Mouse (Mus musculus) embryonic facial prominence, embryonic 11.5 days (tissue): ENCODE measurements at regions not wholly inside any gene's neighbourhood (a gene's known extent, or its start where the extent isn't known, plus 50 kb on each side); places are given as distances from the start of the nearest gene placed in this dataset.

Source experiments
- ATAC-seq: fragments of 200-750 bp; cut with Nextera tagmentation; replicated peaks from 2 replicates; pipeline ENCODE4 v1.8.0; 2017; ENCODE audit warnings: low read depth; ENCODE audit not compliant: insufficient number of reproducible peaks, low FRiP score, low TSS enrichment
- DNase-seq: peaks from one replicate; pipeline ENCODE4 v3.0.0-alpha.2; 2015; ENCODE audit warnings: low spot score
- H3K27ac ChIP-seq: fragments of 300-500 bp; sonication (generic); replicated peaks from 2 replicates; pipeline ENCODE4 v1.5.1; 2014; ENCODE audit warnings: mild to moderate bottlenecking, low read depth, low read length, control low read depth
- H3K27me3 ChIP-seq: fragments of 300-500 bp; sonication (generic); 2 replicates; pipeline ENCODE4 v1.6.1; 2014; ENCODE audit warnings: mild to moderate bottlenecking, low read length, moderate library complexity, mixed read lengths; ENCODE audit not compliant: control insufficient read depth, insufficient read depth
- H3K36me3 ChIP-seq: fragments of 300-500 bp; sonication (generic); replicated peaks from 2 replicates; pipeline ENCODE4 v1.6.1; 2014; ENCODE audit warnings: low read depth, mild to moderate bottlenecking, low read length, moderate library complexity, mixed read lengths; ENCODE audit not compliant: control insufficient read depth, insufficient read depth
- H3K4me1 ChIP-seq: fragments of 300-500 bp; sonication (generic); 2 replicates; pipeline ENCODE4 v1.6.1; 2014; ENCODE audit warnings: low read length, mixed read lengths; ENCODE audit not compliant: control insufficient read depth, insufficient read depth
- H3K4me2 ChIP-seq: fragments of 300-500 bp; sonication (generic); 2 replicates; pipeline ENCODE4 v1.6.1; 2014; ENCODE audit warnings: low read depth, mild to moderate bottlenecking, control low read depth, low read length, moderate library complexity
- H3K4me3 ChIP-seq: fragments of 300-500 bp; sonication (generic); 2 replicates; pipeline ENCODE4 v1.5.1; 2014; ENCODE audit warnings: low read depth, low read length, control low read depth
- H3K9ac ChIP-seq: fragments of 300-500 bp; sonication (generic); replicated peaks from 2 replicates; pipeline ENCODE4 v1.6.1; 2014; ENCODE audit warnings: mild to moderate bottlenecking, control low read depth, low read length
- H3K9me3 ChIP-seq: fragments of 300-500 bp; sonication (generic); replicated peaks from 2 replicates; pipeline ENCODE4 v1.6.1; 2016; ENCODE audit warnings: mild to moderate bottlenecking, low read length, inconsistent platforms, mixed read lengths; ENCODE audit not compliant: control insufficient read depth
- WGBS: fragments of 180-500 bp; shearing (Covaris S2); extraction: QIAGEN DNeasy Blood & Tissue Kit; methylation state at CpG from one replicate; pipeline ENCODE4 v1.1.7; 2014; 5-methylcytosine and 5-hydroxymethylcytosine counted together

DNA sequence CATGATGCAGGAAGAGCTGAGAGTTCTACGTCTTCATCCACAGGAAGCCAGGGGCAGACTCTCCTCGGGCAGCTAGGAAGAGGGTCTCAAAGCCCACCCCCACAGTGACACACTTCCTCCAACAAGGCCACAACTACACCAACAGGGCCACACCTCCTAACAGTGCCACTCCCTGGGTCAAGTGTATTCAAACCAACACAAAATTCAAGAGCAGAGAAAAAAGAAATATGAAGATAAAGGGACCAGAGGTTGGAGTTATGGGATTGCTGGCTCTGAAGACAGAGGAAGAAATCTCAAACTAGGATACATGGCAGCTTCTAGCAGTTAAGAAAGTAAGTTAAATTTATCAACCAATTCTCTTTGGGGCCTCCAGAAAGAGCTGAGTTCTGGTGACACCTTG, 90.7 kb upstream of the Cpsf6 start:
- Histone ChIP-seq H3K27me3 (no peaks in the 10 kb centered on the region; the same call in 1 of the 2 replicates), H3K4me1 (no peaks in the 10 kb centered on the region), H3K9me3 (no peaks in the 10 kb centered on the region), H3K36me3 (no peaks in the 10 kb centered on the region), H3K27ac (no peak overlapping the region), H3K4me3 (no peak overlapping the region), H3K4me2 (no peak overlapping the region), H3K9ac (no peak overlapping the region)
- no peak for ATAC-seq
- no peak for DNase-seq
- 87% methylated on average over 2 of the region's 2 CpGs for WGBS

DNA sequence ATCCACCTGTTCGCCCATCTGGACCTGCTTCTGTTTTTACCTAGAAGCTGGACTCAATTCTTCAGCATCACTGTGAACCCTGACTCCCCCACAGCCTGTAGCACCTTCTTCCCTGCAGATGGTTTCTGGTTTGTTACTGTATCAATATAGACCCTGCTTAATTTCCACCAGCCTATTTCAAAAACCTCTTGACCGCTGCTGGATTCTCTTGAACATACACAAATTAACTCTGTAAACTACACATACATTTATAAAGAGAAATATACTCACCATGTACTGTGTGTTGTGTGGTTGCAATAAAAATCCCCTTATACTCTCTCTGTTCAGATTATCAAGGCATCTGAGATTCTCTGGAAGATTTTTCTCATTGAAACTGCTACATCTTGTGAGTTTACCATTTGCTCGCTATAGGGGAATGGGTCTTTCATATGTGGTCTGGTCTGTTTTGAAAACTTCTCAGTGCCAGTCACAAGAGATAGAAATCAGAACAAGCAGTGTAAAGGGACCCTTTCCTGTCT, 89.8 kb upstream of the Cpsf6 start:
- Histone ChIP-seq H3K36me3 (no peaks in the 10 kb centered on the region), H3K4me3 (no peak overlapping the region), H3K4me1 (no peaks in the 10 kb centered on the region), H3K9ac (no peak overlapping the region), H3K27me3 (no peaks in the 10 kb centered on the region; the same call in 1 of the 2 replicates), H3K9me3 (no peaks in the 10 kb centered on the region), H3K27ac (no peak overlapping the region), H3K4me2 (no peak overlapping the region)
- 86% methylated on average over 3 of the region's 3 CpGs for WGBS
- DNase-seq (no peak), ATAC-seq (no peak)

GRCm38 (mm10) chr10:117468931-117469572, 89.2 kb upstream of the Cpsf6 start:
- Histone ChIP-seq H3K9me3 (no peaks in the 10 kb centered on the region), H3K36me3 (no peaks in the 10 kb centered on the region), H3K4me3 (no peak overlapping the region), H3K27me3 (no peaks in the 10 kb centered on the region; the same call in 1 of the 2 replicates), H3K4me2 (no peak overlapping the region), H3K4me1 (no peaks in the 10 kb centered on the region), H3K27ac (no peak overlapping the region), H3K9ac (no peak overlapping the region)
- 85% methylated on average over 3 of the region's 3 CpGs for WGBS
- DNase-seq (no peak), ATAC-seq (no peak)

DNA sequence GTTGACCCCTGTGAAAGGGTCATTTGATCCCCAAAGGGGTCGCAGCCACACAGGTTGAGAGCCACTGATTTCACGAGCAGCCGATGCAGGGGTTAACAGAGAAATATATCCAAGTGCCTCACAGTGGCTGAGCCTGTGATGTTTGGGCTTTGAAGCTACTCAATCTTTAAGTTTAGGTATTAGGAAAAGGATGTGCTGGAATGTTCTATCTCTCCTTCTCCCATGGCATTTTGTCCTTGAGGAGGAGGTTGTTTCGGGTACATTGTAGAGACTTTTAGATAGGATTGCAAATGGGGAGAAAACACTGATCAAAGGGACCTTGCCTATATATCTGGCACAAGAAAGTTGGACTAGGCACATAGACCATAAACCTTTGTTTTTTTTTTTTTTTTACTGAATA, 88.6 kb upstream of the Cpsf6 start:
- Histone ChIP-seq H3K9ac (no peak overlapping the region), H3K4me1 (no peaks in the 10 kb centered on the region), H3K9me3 (no peaks in the 10 kb centered on the region), H3K36me3 (no peaks in the 10 kb centered on the region), H3K4me3 (no peak overlapping the region), H3K27ac (no peak overlapping the region), H3K4me2 (no peak overlapping the region), H3K27me3 (no peaks in the 10 kb centered on the region; the same call in 1 of the 2 replicates)
- DNase-seq = no peak
- no peak for ATAC-seq
- WGBS = 67% methylated on average over 4 of the region's 4 CpGs

GRCm38 (mm10) chr10:117467161-117467560, 87.3 kb upstream of the Cpsf6 start:
- Histone ChIP-seq H3K36me3 (no peaks in the 10 kb centered on the region), H3K9ac (no peak overlapping the region), H3K4me1 (no peaks in the 10 kb centered on the region), H3K4me3 (no peak overlapping the region), H3K27me3 (no peaks in the 10 kb centered on the region; the same call in 1 of the 2 replicates), H3K4me2 (no peak overlapping the region), H3K27ac (no peak overlapping the region), H3K9me3 (no peaks in the 10 kb centered on the region)
- ATAC-seq = no peak
- DNase-seq = no peak
- WGBS = 89% methylated on average over 8 of the region's 8 CpGs

DNA sequence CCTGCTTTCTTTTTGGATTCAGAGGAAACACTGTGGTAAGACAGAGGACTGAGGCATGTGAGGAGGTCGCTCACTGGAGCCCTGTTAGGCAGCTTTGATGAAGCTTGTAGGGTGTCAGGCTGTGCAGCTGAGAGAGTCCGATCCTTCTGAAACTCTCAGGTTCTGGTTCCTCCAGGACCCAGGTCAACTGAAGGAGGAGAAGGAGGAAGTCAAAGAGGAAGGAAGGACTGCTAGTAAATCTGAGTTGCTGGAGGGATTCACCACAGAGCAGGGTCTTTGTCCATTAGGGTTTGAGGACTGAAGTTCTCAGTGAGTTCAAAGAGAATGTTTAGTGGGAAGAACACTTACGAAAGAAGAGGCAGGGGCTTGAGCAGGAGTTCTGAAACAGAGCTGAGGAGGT, 86.6 kb upstream of the Cpsf6 start:
- Histone ChIP-seq H3K4me3 (no peak overlapping the region), H3K4me1 (no peaks in the 10 kb centered on the region), H3K9me3 (no peaks in the 10 kb centered on the region), H3K9ac (no peak overlapping the region), H3K27me3 (no peaks in the 10 kb centered on the region; the same call in 1 of the 2 replicates), H3K36me3 (no peaks in the 10 kb centered on the region), H3K4me2 (no peak overlapping the region), H3K27ac (no peak overlapping the region)
- DNase-seq = no peak
- 89% methylated on average over 3 of the region's 3 CpGs for WGBS
- no peak for ATAC-seq

- Histone ChIP-seq H3K4me2 (no peak overlapping the region), H3K9me3 (no peaks in the 10 kb centered on the region), H3K4me1 (no peaks in the 10 kb centered on the region), H3K27me3 (no peaks in the 10 kb centered on the region; the same call in 1 of the 2 replicates), H3K27ac (no peak overlapping the region), H3K9ac (no peak overlapping the region), H3K4me3 (no peak overlapping the region), H3K36me3 (no peaks in the 10 kb centered on the region)
- ATAC-seq = no peak
- DNase-seq = no peak
- 84% methylated on average over 3 of the region's 3 CpGs for WGBS
Observed at GRCm38 (mm10) chr10:117465671-117466250, 85.9 kb upstream of the Cpsf6 start.

DNA sequence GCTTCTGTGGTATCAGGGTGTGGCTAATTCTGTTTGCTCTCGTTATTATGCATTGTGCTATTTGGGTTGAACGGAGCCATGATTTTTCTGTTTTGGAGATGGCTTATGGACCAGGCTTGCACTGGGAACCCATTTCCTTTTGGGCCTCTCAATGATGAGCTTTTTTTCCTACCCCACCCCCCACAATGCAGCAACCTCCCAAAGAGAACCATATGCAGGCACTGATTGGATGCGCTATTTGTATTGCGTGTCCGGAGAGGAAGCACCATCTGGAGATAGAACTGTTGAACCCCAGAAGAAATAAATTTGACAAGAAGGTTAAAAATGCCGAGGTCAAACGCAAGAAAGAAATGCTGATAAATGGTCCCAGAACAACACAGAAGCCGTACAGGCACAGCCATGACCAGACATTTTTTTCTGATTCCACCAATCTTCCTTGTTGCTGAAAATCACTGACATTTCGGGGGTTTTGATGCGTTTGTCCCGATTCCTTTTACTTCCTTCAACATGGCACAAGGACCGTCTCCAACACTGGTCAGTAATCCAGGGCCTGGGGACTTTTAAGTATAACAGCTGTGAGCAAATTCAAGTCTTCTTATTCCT, 85.3 kb upstream of the Cpsf6 start:
- H3K4me2 ChIP-seq = no peak overlapping the region
- DNase-seq = no peak
- no peaks in the 10 kb centered on the region; the same call in 1 of the 2 replicates for H3K27me3 ChIP-seq
- no peaks in the 10 kb centered on the region for H3K9me3 ChIP-seq
- H3K36me3 ChIP-seq = no peaks in the 10 kb centered on the region
- WGBS = 76% methylated on average over 12 of the region's 12 CpGs
- H3K4me3 ChIP-seq = no peak overlapping the region
- H3K27ac ChIP-seq = no peak overlapping the region
- H3K9ac ChIP-seq = no peak overlapping the region
- H3K4me1 ChIP-seq = no peaks in the 10 kb centered on the region
- ATAC-seq = no peak
